ENCODE assay signal across 21 mouse cellular contexts in the genomic region with DNA sequence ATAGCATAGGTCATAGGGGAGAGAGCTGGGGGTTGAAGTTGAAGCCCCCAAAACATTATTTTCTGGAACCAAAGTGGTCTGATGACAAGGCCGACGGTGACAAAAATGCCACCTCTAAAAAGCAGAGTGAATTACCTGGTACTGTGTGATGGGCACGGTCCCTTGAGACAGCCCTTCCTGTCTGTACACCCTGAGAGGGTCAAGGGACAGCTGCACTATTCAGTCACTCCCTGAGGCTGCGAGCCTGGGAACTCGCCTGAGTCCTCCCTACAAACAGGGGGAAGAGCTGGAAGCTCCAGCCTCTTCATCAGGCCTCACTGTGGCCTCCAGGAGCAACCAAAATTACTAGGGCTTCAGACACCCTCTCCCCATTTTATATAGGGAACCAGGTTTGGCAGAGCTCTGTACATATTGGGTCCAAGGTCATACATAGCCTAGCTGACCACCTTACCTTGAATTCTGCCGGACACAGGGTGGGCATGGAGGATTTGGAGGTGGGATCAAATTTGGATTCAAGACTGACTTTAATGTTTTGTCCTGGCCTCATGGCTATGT. TPM values are rescaled to one million over a fixed set of nuclear protein-coding genes. Genes with fewer than 3 reads are reported as not detected.
DNase-seq lines count a peak whose midpoint lies in the region; ATAC-seq lines count a peak whose summit lies in the region.
"Had no signal": no experiment of that assay in that cellular context is flagged by ENCODE, and none has a peak within 500 bp of the region (broad histone marks: within the 10 kb centered on the region; RNA-seq: fewer than 3 reads in every experiment).

No protein-coding gene starts in this region.

- H3K9ac ChIP-seq in hindbrain, embryonic 12.5 days: no peak overlapping the region
- no peak overlapping the region for H3K9ac ChIP-seq in hindbrain, embryonic 11.5 days (ENCODE audit: low read depth, low read length)
- peak overlapping the region; percentile 10; the same call in 1 of the 2 replicates for H3K9ac ChIP-seq in neural tube, embryonic 13.5 days
- H3K9ac ChIP-seq: heart, embryonic 12.5 days; liver, embryonic 14.5 days had no signal

- 86% methylated on average over 6 of the region's 6 CpGs for WGBS in hindbrain, embryonic 12.5 days
- 84% methylated on average over 6 of the region's 6 CpGs for WGBS in hindbrain, embryonic 11.5 days
- 85% methylated on average over 6 of the region's 6 CpGs for WGBS in neural tube, embryonic 13.5 days

- no peak overlapping the region for H3K4me2 ChIP-seq in hindbrain, embryonic 12.5 days (replicated peaks)
- H3K4me2 ChIP-seq in hindbrain, embryonic 11.5 days (replicated peaks; ENCODE audit: low read depth, low read length): no peak overlapping the region
- H3K4me2 ChIP-seq in neural tube, embryonic 13.5 days: no peak overlapping the region
- H3K4me2 ChIP-seq: heart, embryonic 12.5 days had no signal

- peaks cover 37% of the 10 kb centered on the region for H3K4me1 ChIP-seq in hindbrain, embryonic 12.5 days
- 0 out of 2 replicates have a peak, but pooled peaks cover 3% of the 10 kb centered on the region for H3K4me1 ChIP-seq in hindbrain, embryonic 11.5 days (replicated peaks; ENCODE audit: control insufficient read depth, insufficient read depth, low read length)
- peaks cover 78% of the 10 kb centered on the region for H3K4me1 ChIP-seq in neural tube, embryonic 13.5 days (replicated peaks)

- no peaks in the 10 kb centered on the region for H3K27me3 ChIP-seq in hindbrain, embryonic 12.5 days
- 0 out of 2 replicates have a peak, but pooled peaks cover 2% of the 10 kb centered on the region for H3K27me3 ChIP-seq in hindbrain, embryonic 11.5 days (ENCODE audit: control insufficient read depth, insufficient read depth, low read length)
- no peaks in the 10 kb centered on the region for H3K27me3 ChIP-seq in neural tube, embryonic 13.5 days
- H3K27me3 ChIP-seq: heart, embryonic 12.5 days had no signal

- ATAC-seq in cerebellum, adult (ENCODE audit: insufficient number of reproducible peaks, low FRiP score, low TSS enrichment): no peak
- no peak for ATAC-seq in hindbrain, embryonic 12.5 days (ENCODE audit: low FRiP score)
- no peak for ATAC-seq in hindbrain, embryonic 11.5 days (ENCODE audit: low FRiP score)
- ATAC-seq in neural tube, embryonic 13.5 days (ENCODE audit: low read depth): no peak

- peak; percentile 43 for DNase-seq in cerebellum, adult 11-12 months
- DNase-seq in hindbrain, embryonic 11.5 days (ENCODE audit: low spot score): no peak
- DNase-seq in neural tube, embryonic 10.5 days (ENCODE audit: extremely low spot score, low spot score): no peak
- no peak for DNase-seq in left cerebral cortex, adult 11 months (ENCODE audit: low spot score)
- DNase-seq: gastrocnemius, postnatal 36 days; heart, adult 18-20 months; kidney, postnatal 14 days; layer of hippocampus, adult 9-11 months; liver; lung, adult 2 months; lung, postnatal 10 days; thymus, postnatal 4 days had no signal

- H3K27ac ChIP-seq in hindbrain, embryonic 12.5 days: peak overlapping the region; percentile 55; the same call in 1 of the 2 replicates
- no peak overlapping the region for H3K27ac ChIP-seq in hindbrain, embryonic 11.5 days (ENCODE audit: low read depth, low read length)
- peak overlapping the region; percentile 80 for H3K27ac ChIP-seq in neural tube, embryonic 13.5 days (replicated peaks)
- H3K27ac ChIP-seq: gastrocnemius, adult 2 months; liver, embryonic 14.5 days; macrophage had no signal

- no peak overlapping the region for H3K4me3 ChIP-seq in hindbrain, embryonic 12.5 days
- no peak overlapping the region for H3K4me3 ChIP-seq in hindbrain, embryonic 11.5 days (ENCODE audit: low read depth, low read length)
- H3K4me3 ChIP-seq in neural tube, embryonic 13.5 days: no peak overlapping the region
- H3K4me3 ChIP-seq: erythroblast, embryonic 14.5 days; gastrocnemius, adult 2 months; heart, embryonic 12.5 days had no signal

- H3K9me3 ChIP-seq in hindbrain, embryonic 12.5 days (replicated peaks): no peaks in the 10 kb centered on the region
- no peaks in the 10 kb centered on the region for H3K9me3 ChIP-seq in hindbrain, embryonic 11.5 days (ENCODE audit: control insufficient read depth, low read length)
- no peaks in the 10 kb centered on the region for H3K9me3 ChIP-seq in neural tube, embryonic 13.5 days
- H3K9me3 ChIP-seq: heart, embryonic 12.5 days had no signal

- H3K36me3 ChIP-seq in hindbrain, embryonic 12.5 days: no peaks in the 10 kb centered on the region
- no peaks in the 10 kb centered on the region for H3K36me3 ChIP-seq in hindbrain, embryonic 11.5 days (ENCODE audit: control insufficient read depth, insufficient read depth, low read length)
- peaks cover 11% of the 10 kb centered on the region; the same call in 1 of the 2 replicates for H3K36me3 ChIP-seq in neural tube, embryonic 13.5 days
- H3K36me3 ChIP-seq: G1E had no signal

RNA-seq across cellular contexts. Expression of a gene that starts 5.1 kb away (rescaled TPM):
- 21.5 and 24.9 TPM in 2 replicates for polyA plus RNA-seq in hindbrain, embryonic 12.5 days (2016; fragmentation: Nextera tagmentation; extraction: Ambion mirVana)
- polyA plus RNA-seq in hindbrain, embryonic 11.5 days (2014; fragmentation: Nextera tagmentation; extraction: Ambion mirVana): 13.0 and 13.1 TPM in 2 replicates
- 21.4 and 23.4 TPM in 2 replicates for polyA plus RNA-seq in neural tube, embryonic 13.5 days (2015; fragmentation: Nextera tagmentation; extraction: Ambion mirVana)
- polyA plus RNA-seq: erythroblast, embryonic 14.5 days; G1E had no signal
